Mouse (Mus musculus) spleen, postnatal 36 days (tissue): ENCODE data around the gene Capn11.
"Not testable (repeated sequence)": the region's sequence is repeated elsewhere in the genome, so short reads cannot be mapped to it uniquely, and the experiment has no call there.

Source experiments
- DNase-seq, 2 experiments: peaks; one replicate each; pipeline ENCODE4 v3.0.0; 2022; ENCODE audit warnings: low spot score in 2 of 2, mixed read lengths in 1 of 2

Capn11 gene

DNA sequence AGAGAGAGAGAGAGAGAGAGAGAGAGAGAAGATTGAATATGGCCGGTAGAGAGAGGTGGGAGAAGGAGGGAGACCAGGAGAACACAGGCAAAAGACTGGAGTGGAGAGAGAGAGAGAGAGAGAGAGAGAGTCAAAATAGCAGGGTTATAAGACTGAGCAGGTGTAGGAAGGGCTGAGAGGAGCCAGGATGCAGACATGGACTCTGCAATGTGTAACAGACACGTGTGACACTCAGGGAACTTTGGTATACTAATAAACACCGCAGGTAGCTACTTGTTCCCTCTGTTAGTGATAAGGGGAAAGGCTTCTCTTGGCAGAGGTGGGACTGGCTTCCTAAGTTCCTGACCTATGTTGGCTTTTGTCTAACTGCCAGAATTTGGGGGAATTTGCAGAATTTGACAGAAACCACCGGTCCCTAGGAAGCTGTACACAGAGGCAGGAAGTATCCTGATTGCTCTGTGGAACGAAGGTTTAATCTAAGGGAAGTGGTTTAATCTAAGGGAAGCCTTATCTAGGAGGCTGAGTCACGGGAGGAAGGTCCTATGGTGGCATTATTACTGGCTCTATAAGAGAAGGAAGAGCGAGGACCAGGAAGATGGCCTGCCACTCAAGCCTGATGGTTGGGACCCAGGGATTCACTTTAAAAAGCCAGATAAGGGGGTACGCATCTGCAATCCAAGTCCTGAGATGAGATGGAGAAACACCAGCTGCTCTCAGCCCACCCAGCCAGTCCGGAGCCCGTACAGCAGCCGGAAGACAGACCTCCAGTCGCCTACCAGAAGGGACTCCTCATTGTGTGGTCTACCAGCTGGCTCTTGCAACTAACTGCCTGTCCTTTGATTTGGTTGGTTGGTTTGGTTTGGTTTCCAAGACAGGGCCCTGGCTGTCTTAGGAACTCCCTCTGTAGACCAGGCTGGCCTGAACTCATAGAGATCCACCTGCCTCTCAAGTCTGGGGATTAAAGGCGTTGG lies 30.0 kb downstream of the Capn11 start:
- DNase-seq = no peak

DNA sequence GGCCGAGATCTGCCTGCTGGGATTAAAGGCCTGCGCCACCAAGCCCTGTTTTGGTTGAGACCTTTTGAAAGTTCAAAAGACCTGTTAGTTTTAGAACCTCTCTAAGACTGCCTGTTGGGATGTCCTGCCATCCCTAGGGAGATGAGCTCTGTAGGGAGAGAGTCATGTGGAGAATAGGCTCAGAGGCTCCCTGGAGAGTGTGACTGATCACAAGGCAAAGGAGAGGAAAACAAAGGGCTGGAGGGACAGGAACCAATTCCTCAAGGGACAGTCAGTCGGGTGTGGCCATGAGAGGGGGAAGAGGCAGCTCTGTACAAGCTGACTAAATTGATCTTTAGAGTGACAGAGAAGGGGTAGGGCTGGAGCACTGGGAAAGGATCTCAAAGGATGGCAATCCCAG lies 31.0 kb downstream of the Capn11 start:
- DNase-seq = no peak

DNA sequence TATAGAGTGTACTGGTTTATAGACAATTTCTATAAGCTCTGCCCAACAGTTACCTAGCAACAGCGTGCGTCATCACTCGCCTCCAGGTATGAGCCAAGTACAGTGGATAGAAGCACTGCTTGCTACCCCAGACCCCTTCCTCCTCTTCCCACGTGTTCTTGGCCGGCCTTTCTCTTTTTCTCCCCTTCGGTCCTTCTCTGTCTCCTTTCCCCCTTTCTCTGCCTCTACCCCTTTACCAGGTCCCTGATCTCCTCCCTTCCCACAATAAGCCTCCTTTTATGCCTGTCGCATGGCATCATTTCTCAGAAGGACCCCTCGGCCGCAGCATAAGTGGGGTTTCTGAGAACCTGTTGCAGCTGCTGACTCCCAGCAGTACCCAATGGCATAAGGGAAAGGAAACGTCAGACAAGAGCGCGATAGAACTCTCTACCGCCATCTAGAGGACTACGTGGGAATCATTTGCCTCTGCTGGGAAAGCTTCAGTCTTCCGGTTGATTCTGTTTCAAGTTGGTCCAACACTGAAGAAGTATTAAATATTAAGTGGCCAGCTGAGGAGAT lies 32.5 kb downstream of the Capn11 start:
- DNase-seq = peak; percentile 60 to 72

DNA sequence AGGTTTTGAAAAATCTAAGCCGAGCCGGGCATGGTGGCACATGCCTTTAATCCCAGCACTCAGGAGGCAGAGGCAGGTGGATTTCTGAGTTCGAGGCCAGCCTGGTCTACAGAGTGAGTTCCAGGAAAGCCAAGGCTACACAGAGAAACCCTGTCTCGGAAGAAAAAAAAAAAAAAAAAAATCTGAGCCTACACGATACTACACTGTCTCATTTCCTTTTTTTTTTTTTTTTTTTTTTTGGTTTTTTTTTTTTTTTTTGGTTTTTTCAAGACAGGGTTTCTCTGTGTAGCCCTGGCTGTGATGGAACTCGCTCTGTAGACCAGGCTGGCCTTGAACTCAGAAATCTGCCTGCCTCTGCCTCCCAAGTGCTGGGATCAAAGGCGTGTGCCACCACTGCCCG lies 35.7 kb downstream of the Capn11 start:
- not testable (repeated sequence) for DNase-seq

GRCm38 (mm10) chr17:45619386-45620256 lies 39.5 kb downstream of the Capn11 start:
- DNase-seq = no peak

- peak; percentile 43 to 54 for DNase-seq
Measured at GRCm38 (mm10) chr17:45618941-45619385, 40.2 kb downstream of the Capn11 start.

DNA sequence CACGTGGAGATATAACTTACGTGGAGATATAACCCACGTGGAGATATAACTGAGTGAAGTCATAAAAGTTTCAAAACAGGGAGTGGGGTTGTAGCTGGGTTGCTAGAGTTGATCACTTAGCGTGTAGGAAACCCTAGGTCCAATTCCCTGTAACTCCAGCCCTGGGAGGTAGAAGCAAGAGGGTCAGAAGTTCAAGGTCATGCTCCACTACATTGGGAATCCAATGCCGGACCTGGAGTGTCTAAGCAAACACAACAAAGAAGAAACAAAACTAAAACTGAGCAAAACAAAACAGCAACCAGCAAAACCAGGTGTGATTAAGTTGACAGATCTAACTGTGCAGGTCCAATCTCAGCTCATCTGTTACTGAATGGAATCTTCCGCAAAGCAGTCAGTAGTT lies 41.5 kb downstream of the Capn11 start:
- no peak for DNase-seq

DNA sequence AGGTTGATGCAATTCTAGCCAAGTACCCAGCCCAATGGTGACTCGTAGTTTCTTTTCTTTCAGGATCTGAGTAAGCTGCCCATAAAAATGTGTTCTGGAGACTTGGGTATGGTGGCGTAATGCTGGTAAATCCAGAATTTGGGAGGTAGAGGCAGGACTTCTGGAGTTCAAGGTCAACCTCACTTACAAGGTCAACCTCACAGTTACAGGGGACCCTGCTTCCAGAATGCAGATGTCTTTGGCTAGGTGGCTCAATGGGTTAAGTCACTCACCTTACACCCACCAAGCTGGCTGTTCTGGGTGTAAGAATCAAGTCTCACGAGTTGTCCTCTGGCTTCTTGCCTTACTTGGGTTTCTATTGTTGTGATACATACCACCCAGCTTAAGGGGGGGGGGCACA lies 42.4 kb downstream of the Capn11 start:
- no peak for DNase-seq

DNA sequence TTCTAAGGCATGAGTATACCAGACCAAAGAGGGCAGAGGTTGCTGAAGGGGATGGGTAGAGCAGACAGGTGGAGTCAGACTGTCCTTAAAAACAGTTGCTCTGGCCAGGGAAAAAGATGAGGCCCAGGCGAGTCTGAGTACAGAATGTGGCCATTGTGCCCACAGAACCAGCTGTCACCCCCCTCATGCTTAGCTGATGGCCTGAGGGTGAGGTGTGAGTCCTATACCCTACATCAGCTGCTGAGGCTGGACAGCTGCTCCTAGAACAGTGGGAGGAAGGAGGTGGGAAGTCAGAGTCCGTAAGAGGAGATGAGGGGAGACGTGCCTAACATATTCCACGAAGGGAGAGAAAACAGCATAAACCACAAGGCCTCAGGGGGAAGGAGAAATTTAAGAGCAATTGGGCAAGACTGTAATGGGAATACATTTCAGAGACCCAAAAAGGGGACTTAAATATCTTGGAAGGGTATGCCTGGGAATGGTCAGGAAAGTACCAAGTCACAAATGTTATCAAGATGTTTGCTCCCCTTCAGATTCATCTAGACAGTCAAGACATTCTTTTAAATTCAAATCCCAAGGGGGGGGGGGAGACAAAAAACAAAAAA lies 43.0 kb downstream of the Capn11 start:
- no peak for DNase-seq

DNA sequence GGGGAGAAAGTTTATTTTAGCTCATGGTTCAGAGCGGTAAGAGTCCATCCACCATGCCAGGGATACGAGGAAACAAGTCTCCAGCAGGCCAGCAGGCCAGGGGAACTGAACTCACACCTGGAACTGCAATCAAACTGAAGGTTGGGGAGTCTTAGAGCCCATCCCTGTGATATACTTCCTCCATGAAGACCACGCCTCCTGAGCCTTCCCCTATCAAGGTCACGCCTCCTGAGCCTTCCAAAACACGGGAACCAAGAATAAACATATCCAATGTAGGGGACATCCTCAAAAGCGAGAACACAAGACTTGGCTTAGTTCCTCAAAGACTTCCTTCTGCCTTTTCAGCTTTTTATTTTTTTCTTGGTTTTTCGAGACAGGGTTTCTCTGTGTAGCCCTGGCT lies 46.2 kb downstream of the Capn11 start:
- peak in 1 of 2 experiments; percentile 37 for DNase-seq

GRCm38 (mm10) chr17:45612008-45612407 lies 47.1 kb downstream of the Capn11 start:
- DNase-seq = no peak

- DNase-seq = no peak
Measured at GRCm38 (mm10) chr17:45610144-45610866, 48.8 kb downstream of the Capn11 start.

DNA sequence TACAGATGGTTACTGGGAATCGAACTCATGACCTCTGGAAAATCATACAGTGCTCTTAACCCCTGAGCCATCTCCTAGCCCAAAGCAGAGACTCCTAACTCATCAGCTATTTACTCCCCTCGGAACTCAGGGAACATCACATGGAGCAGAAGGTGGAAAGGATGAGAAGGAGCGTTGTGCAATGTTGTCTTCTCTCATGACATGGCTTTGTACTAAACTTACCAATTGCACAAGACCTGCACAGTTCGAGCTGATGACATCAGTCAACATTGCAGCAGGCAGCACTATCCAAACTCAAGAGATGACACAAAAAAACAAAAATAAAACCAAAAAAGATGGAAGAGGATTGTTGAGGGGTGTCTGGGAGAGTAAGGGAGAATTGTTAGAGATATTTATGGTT lies 50.7 kb downstream of the Capn11 start:
- DNase-seq = no peak

GRCm38 (mm10) chr17:45606992-45607879 lies 51.9 kb downstream of the Capn11 start:
- DNase-seq = no peak

GRCm38 (mm10) chr17:45602984-45603383 lies 56.1 kb downstream of the Capn11 start:
- DNase-seq = no peak

DNA sequence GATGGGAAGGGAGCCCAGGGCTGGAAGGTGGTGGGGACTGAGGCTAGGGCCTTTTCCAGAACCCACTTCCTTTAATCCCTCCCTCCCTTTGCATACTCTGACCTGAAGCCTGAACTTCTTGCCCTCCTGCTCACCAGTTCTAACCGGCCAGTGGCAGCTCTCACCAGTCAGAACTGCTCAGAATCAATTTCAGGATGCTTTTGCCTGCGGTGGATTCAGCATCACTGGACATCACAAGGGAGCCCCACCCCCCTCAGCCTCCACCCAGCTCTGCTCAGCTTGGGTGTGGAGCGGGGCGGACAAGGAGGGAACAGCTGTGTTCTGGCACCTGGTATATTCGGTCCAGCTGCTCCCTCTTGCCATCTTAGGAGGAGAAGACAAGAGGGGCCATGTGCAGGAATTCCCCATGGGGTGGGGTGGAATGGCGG lies 57.2 kb downstream of the Capn11 start, which contains the start of gene Mymx:
Gene Mymx (minus strand): TSS at position 226 of the 428 bp plus-strand sequence.
- DNase-seq = no peak

DNA sequence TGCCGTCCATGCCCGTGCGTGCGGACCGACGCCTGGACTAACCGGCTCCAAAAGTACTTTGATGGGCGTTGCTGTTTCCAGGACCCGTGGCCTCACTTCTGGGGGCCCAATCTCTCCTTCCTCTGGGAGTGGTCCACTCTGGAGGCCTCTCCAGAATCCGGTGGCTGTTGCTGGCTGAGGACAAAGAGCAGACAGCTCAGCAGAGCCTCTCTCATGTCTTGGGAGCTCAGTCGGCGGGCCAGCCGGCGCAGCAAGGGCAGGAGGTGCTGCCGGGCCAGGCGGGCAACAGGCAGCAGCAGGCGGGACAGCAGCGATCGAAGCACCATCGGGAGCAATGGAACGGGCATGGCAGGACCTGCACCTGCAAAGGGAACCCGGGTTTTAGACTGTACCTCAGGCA lies 57.8 kb downstream of the Capn11 start:
- no peak for DNase-seq

DNA sequence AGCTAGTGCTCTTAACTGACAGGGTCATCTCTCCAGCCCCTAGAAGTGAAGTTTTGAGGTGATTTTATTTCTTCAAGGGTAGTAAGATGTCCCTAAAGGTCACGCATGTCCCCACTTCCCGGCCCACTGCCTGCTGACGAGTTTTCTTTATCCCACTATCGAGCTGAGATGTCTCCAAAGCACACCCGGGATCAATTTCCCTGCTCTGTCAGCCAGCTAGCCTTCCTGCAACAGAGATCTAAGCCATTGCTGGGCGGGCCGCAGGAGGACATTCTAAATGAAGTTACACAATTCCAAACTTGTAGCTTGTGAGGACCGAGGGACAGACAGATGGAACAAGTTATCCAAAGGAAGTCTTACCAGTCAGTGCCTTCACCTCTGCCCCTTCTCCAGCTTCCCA lies 58.9 kb downstream of the Capn11 start:
- no peak for DNase-seq

GRCm38 (mm10) chr17:45599446-45600242 lies 59.5 kb downstream of the Capn11 start, which contains the start of gene Slc29a1:
Gene Slc29a1, minus strand, starts transcription at chr17:45599606.
- peak in 1 of 2 experiments; percentile 38 for DNase-seq
